Mouse (Mus musculus): ENCODE results near the gene Ptrh1. TPM values are rescaled to one million over a fixed set of nuclear protein-coding genes. Genes with fewer than 3 reads are reported as not detected.

Gene Ptrh1
- polyA plus RNA-seq, 1 experiment = 83.9 TPM

GRCm38 (mm10) chr2:32756674-32757055 lies 18.9 kb upstream of the Ptrh1 start:
- H3K4me3 ChIP-seq (ENCODE audit: insufficient read depth, poor library complexity, severe bottlenecking) = peak overlapping the region; percentile 55
- H3ac ChIP-seq (ENCODE audit: control insufficient read depth, insufficient read length, low read depth) = no peak overlapping the region
- peaks cover 5% of the 10 kb centered on the region for H3K36me3 ChIP-seq (ENCODE audit: control insufficient read depth, insufficient read depth)
- no peaks in the 10 kb centered on the region for H3K79me3 ChIP-seq (ENCODE audit: low read depth)
- no peak for TF ChIP-seq MAX (IDR thresholded peaks at IDR 0.05)
- no peak for TF ChIP-seq FOSL1 (IDR thresholded peaks at IDR 0.05; ENCODE audit: insufficient read depth, low read length, poor library complexity, severe bottlenecking)
- TF ChIP-seq CTCF (IDR thresholded peaks at IDR 0.05; ENCODE audit: control insufficient read depth, insufficient read depth, insufficient read length) = no peak
- TF ChIP-seq MYOD1 (IDR thresholded peaks at IDR 0.05; ENCODE audit: control insufficient read depth, insufficient read length, low read depth) = no peak
- no peaks in the 10 kb centered on the region for H3K79me2 ChIP-seq (ENCODE audit: control insufficient read depth, insufficient read depth)
- peaks cover 6% of the 10 kb centered on the region for H3K27me3 ChIP-seq (ENCODE audit: control insufficient read depth, insufficient read depth, insufficient read length)

DNA sequence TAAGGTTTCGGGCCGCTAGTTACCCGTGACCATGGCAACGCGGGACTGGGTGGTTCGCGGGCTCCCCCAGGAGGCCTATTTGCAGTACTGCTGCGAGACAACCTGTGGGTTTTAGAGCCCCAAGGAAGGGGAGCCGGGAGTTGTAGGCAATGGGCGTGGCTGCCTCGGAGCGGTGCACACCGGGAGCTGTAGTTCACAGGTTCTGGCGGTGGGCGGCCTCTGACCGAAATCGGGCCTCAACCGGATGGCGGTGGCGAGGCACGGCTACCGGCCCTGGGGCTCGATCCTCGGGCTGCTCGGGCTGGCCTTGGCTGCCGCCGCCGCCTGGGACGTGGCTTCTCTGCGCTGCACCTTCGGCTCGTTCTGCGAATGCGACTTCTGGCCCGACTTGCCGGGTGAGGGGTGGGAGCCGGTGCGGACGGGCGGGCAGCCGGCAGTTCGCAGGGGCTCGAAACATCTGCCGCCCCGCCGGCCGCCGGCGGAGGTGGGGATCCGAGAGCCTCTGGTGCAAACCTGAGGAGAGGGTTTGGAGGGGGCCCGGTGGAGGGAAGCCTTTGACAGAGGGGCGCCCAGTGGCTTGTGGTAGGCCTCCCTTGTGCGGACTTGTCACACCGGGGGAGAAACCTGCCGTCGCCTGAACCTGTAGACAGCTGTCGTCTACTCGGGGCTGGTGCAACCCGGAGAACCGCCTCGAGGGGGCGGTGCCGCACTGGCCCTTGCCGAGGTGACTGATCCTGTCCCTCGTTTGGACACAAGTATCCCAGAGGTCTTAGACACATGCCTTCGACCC lies 18.3 kb upstream of the Ptrh1 start, which contains the start of gene Tor2a:
Gene Tor2a (plus strand): TSS at position 179 of the 790 bp plus-strand sequence.
- Histone ChIP-seq H3K79me2 (ENCODE audit: control insufficient read depth, insufficient read depth) (no peaks in the 10 kb centered on the region), H3K36me3 (ENCODE audit: control insufficient read depth, insufficient read depth) (peaks cover 10% of the 10 kb centered on the region), H3ac (ENCODE audit: control insufficient read depth, insufficient read length, low read depth) (peak within 1 kb of the TSS; percentile 98), H3K4me3 (ENCODE audit: insufficient read depth, poor library complexity, severe bottlenecking) (peak within 1 kb of the TSS; percentile 55), H3K79me3 (ENCODE audit: low read depth) (no peaks in the 10 kb centered on the region), H3K27me3 (ENCODE audit: control insufficient read depth, insufficient read depth, insufficient read length) (peaks cover 6% of the 10 kb centered on the region)
- no peak for TF ChIP-seq CEBPB (IDR thresholded peaks at IDR 0.05; ENCODE audit: low read depth)
- no peak for TF ChIP-seq MYOG (IDR thresholded peaks at IDR 0.05; ENCODE audit: control insufficient read depth, extremely low read depth, insufficient read length)
- TF ChIP-seq CTCF (IDR thresholded peaks at IDR 0.05; ENCODE audit: control insufficient read depth, insufficient read depth, insufficient read length) = peak; percentile 94
- TF ChIP-seq MYOD1 (IDR thresholded peaks at IDR 0.05; ENCODE audit: control insufficient read depth, insufficient read length, low read depth) = peak; percentile 33
- TF ChIP-seq FOSL1 (IDR thresholded peaks at IDR 0.05; ENCODE audit: insufficient read depth, low read length, poor library complexity, severe bottlenecking) = no peak
- TF ChIP-seq USF1 (IDR thresholded peaks at IDR 0.05; ENCODE audit: low read depth) = no peak
- no peak for TF ChIP-seq MAX (IDR thresholded peaks at IDR 0.05)

- Histone ChIP-seq H3ac (ENCODE audit: control insufficient read depth, insufficient read length, low read depth) (no peak overlapping the region), H3K79me3 (ENCODE audit: low read depth) (no peaks in the 10 kb centered on the region), H3K36me3 (ENCODE audit: control insufficient read depth, insufficient read depth) (peaks cover 10% of the 10 kb centered on the region), H3K79me2 (ENCODE audit: control insufficient read depth, insufficient read depth) (no peaks in the 10 kb centered on the region), H3K4me3 (ENCODE audit: insufficient read depth, poor library complexity, severe bottlenecking) (no peak overlapping the region), H3K27me3 (ENCODE audit: control insufficient read depth, insufficient read depth, insufficient read length) (no peaks in the 10 kb centered on the region)
- TF ChIP-seq MYOD1 (IDR thresholded peaks at IDR 0.05; ENCODE audit: control insufficient read depth, insufficient read length, low read depth) = no peak
- no peak for TF ChIP-seq USF1 (IDR thresholded peaks at IDR 0.05; ENCODE audit: low read depth)
- TF ChIP-seq FOSL1 (IDR thresholded peaks at IDR 0.05; ENCODE audit: insufficient read depth, low read length, poor library complexity, severe bottlenecking) = no peak
- no peak for TF ChIP-seq MAX (IDR thresholded peaks at IDR 0.05)
- no peak for TF ChIP-seq CTCF (IDR thresholded peaks at IDR 0.05; ENCODE audit: control insufficient read depth, insufficient read depth, insufficient read length)
- TF ChIP-seq MYOG (IDR thresholded peaks at IDR 0.05; ENCODE audit: control insufficient read depth, extremely low read depth, insufficient read length) = no peak
- no peak for TF ChIP-seq CEBPB (IDR thresholded peaks at IDR 0.05; ENCODE audit: low read depth)
Observed at GRCm38 (mm10) chr2:32758503-32758902, 17.1 kb upstream of the Ptrh1 start.

- no peak for TF ChIP-seq MAX (IDR thresholded peaks at IDR 0.05)
- no peak for TF ChIP-seq MYOD1 (IDR thresholded peaks at IDR 0.05; ENCODE audit: control insufficient read depth, insufficient read length, low read depth)
- TF ChIP-seq CTCF (IDR thresholded peaks at IDR 0.05; ENCODE audit: control insufficient read depth, insufficient read depth, insufficient read length) = no peak
- TF ChIP-seq CEBPB (IDR thresholded peaks at IDR 0.05; ENCODE audit: low read depth) = no peak
- TF ChIP-seq MYOG (IDR thresholded peaks at IDR 0.05; ENCODE audit: control insufficient read depth, extremely low read depth, insufficient read length) = no peak
- no peak for TF ChIP-seq FOSL1 (IDR thresholded peaks at IDR 0.05; ENCODE audit: insufficient read depth, low read length, poor library complexity, severe bottlenecking)
- no peak for TF ChIP-seq USF1 (IDR thresholded peaks at IDR 0.05; ENCODE audit: low read depth)
- no peak overlapping the region for H3K4me3 ChIP-seq (ENCODE audit: insufficient read depth, poor library complexity, severe bottlenecking)
Observed at GRCm38 (mm10) chr2:32759001-32759400, 16.6 kb upstream of the Ptrh1 start.

DNA sequence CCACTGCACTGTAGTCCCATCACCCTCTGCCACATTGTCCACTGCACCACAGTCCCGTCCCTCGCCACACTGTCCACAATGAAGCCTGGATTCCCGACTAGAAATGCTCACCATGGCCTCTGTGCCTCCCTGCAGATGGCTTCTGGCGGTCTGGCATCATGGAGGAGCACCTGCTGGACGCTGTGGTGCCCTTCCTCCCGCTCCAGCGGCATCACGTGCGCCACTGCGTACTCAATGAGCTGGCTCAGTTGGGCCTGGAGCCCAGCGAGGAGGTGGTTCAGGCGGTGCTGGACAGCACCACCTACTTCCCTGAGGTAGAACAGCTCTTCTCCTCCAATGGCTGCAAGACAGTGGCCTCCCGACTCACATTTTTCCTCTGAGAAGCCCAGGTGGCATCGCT lies 14.2 kb upstream of the Ptrh1 start:
- peaks cover 10% of the 10 kb centered on the region for H3K36me3 ChIP-seq (ENCODE audit: control insufficient read depth, insufficient read depth)
- H3K4me3 ChIP-seq (ENCODE audit: insufficient read depth, poor library complexity, severe bottlenecking) = no peak overlapping the region
- no peak for TF ChIP-seq USF1 (IDR thresholded peaks at IDR 0.05; ENCODE audit: low read depth)
- no peak for TF ChIP-seq MYOG (IDR thresholded peaks at IDR 0.05; ENCODE audit: control insufficient read depth, extremely low read depth, insufficient read length)
- TF ChIP-seq MYOD1 (IDR thresholded peaks at IDR 0.05; ENCODE audit: control insufficient read depth, insufficient read length, low read depth) = no peak
- no peak for TF ChIP-seq FOSL1 (IDR thresholded peaks at IDR 0.05; ENCODE audit: insufficient read depth, low read length, poor library complexity, severe bottlenecking)
- TF ChIP-seq CEBPB (IDR thresholded peaks at IDR 0.05; ENCODE audit: low read depth) = no peak
- no peak for TF ChIP-seq MAX (IDR thresholded peaks at IDR 0.05)
- no peak for TF ChIP-seq CTCF (IDR thresholded peaks at IDR 0.05; ENCODE audit: control insufficient read depth, insufficient read depth, insufficient read length)
- no peaks in the 10 kb centered on the region for H3K27me3 ChIP-seq (ENCODE audit: control insufficient read depth, insufficient read depth, insufficient read length)
- H3ac ChIP-seq (ENCODE audit: control insufficient read depth, insufficient read length, low read depth) = no peak overlapping the region
- H3K79me2 ChIP-seq (ENCODE audit: control insufficient read depth, insufficient read depth) = no peaks in the 10 kb centered on the region
- H3K79me3 ChIP-seq (ENCODE audit: low read depth) = no peaks in the 10 kb centered on the region

More at GRCm38 (mm10) chr2:32759001-32759400, 16.6 kb upstream of the Ptrh1 start:
- Histone ChIP-seq H3ac (ENCODE audit: control insufficient read depth, insufficient read length, low read depth) (no peak overlapping the region), H3K36me3 (ENCODE audit: control insufficient read depth, insufficient read depth) (peaks cover 10% of the 10 kb centered on the region), H3K79me2 (ENCODE audit: control insufficient read depth, insufficient read depth) (no peaks in the 10 kb centered on the region), H3K27me3 (ENCODE audit: control insufficient read depth, insufficient read depth, insufficient read length) (no peaks in the 10 kb centered on the region), H3K79me3 (ENCODE audit: low read depth) (no peaks in the 10 kb centered on the region)
